Mouse (Mus musculus) forebrain, embryonic 14.5 days (tissue): Measurements from ENCODE around the gene Mark3. TPM values are rescaled to one million over a fixed set of nuclear protein-coding genes. Genes with fewer than 3 reads are reported as not detected.
A peak's percentile ranks its signal among the peaks of the same experiment; 100 is the strongest.
"Not testable (repeated sequence)": the region's sequence is repeated elsewhere in the genome, so short reads cannot be mapped to it uniquely, and the experiment has no call there.

Source experiments
- ATAC-seq: fragments of 200-750 bp; cut with Nextera tagmentation; 2 replicates; pipeline ENCODE4 v1.8.0; 2017; ENCODE audit warnings: mild to moderate bottlenecking, moderate library complexity
- DNase-seq: peaks from one replicate; pipeline ENCODE4 v3.0.0-alpha.2; 2015; ENCODE audit warnings: low spot score
- H3K27ac ChIP-seq: fragments of 300-500 bp; sonication (generic); 2 replicates; pipeline ENCODE4 v1.5.1; 2014; ENCODE audit warnings: low read depth, mild to moderate bottlenecking, control low read depth, low read length, moderate library complexity
- H3K27me3 ChIP-seq: fragments of 300-500 bp; sonication (generic); replicated peaks from 2 replicates; pipeline ENCODE4 v1.6.1; 2014; ENCODE audit warnings: low read length, control low read depth, mixed read lengths; ENCODE audit not compliant: control insufficient read depth, insufficient read depth
- H3K36me3 ChIP-seq: fragments of 300-500 bp; sonication (generic); 2 replicates; pipeline ENCODE4 v1.6.1; 2014; ENCODE audit warnings: low read length, control low read depth; ENCODE audit not compliant: control insufficient read depth, insufficient read depth
- H3K4me1 ChIP-seq: fragments of 300-500 bp; sonication (generic); 2 replicates; pipeline ENCODE4 v1.6.1; 2014; ENCODE audit warnings: antibody characterized with exemption, low read length, control low read depth; ENCODE audit not compliant: control insufficient read depth, insufficient read depth
- H3K4me2 ChIP-seq: fragments of 300-500 bp; sonication (generic); 2 replicates; pipeline ENCODE4 v1.6.1; 2014; ENCODE audit warnings: mild to moderate bottlenecking, control low read depth, low read length
- H3K4me3 ChIP-seq: fragments of 300-500 bp; sonication (generic); 2 replicates; pipeline ENCODE4 v1.5.1; 2014; ENCODE audit warnings: low read depth, low read length, control low read depth
- H3K9ac ChIP-seq: fragments of 300-500 bp; sonication (generic); 2 replicates; pipeline ENCODE4 v1.6.1; 2014; ENCODE audit warnings: mild to moderate bottlenecking, low read length, control low read depth, moderate library complexity
- H3K9me3 ChIP-seq: fragments of 300-500 bp; sonication (generic); replicated peaks from 2 replicates; pipeline ENCODE4 v1.6.1; 2016; ENCODE audit warnings: low read length, control low read depth, mixed read lengths; ENCODE audit not compliant: control insufficient read depth
- WGBS: fragments of 180-500 bp; shearing (Covaris S2); extraction: QIAGEN DNeasy Blood & Tissue Kit; methylation state at CpG from one replicate; pipeline ENCODE4 v1.1.7; 2014; 5-methylcytosine and 5-hydroxymethylcytosine counted together
- polyA plus RNA-seq: library from polyadenylated mRNA; unstranded; fragments of >200 nt; fragmentation: Nextera tagmentation; extraction: Ambion mirVana; gene quantifications from 2 replicates; pipeline ENCODE4 v1.2.1, GENCODE M21; 2014

Gene Mark3
- polyA plus RNA-seq, 1 experiment from 2014 or later = 58.4 TPM

DNA sequence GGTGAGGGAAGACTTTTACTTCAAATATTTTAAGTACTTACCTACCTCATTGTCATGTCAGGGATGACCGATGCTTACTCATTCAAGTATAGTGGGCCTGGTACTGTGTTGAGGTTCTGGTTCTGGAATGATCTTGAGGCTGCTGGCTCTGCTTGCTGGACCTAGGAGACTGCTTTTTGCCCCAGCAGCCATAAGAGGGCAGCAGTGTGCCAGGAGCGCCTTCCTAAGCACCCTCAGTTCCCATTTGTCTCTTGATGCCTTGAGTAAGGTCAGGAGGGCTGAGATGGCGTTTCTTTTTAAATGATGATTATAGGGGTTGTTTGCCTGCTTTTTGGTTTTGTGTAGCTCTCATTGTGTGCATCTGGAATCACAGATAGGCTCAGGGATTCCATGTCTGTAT lies 79.1 kb downstream of the Mark3 start:
- peaks cover 72% of the 10 kb centered on the region for H3K36me3 ChIP-seq
- ATAC-seq = peak; percentile 69
- H3K4me3 ChIP-seq = no peak overlapping the region

DNA sequence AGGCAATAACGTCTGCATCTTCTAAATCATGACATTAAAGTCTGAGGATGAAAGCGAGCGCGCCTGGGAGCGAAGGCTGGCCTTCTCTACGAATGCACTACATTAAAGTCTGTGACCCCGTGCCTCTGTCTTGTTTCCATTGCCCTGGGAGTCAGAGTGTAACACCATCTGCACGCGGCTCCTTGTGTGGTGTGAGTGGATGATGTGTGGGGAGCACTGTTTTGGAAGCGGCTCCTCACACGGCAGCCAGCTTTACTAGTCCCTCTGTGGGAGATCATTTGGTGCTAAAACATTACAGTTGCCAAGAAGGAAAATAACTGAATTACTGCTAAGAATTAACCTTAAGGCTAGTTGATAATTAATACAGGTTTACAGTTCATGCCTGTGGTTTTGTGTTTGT lies 81.4 kb downstream of the Mark3 start:
- H3K36me3 ChIP-seq = peaks cover 68% of the 10 kb centered on the region
- 93% methylated on average over 11 of the region's 11 CpGs for WGBS
- no peak overlapping the region for H3K27ac ChIP-seq
- H3K9ac ChIP-seq = no peak overlapping the region
- no peak for ATAC-seq
- no peaks in the 10 kb centered on the region for H3K4me1 ChIP-seq
- no peaks in the 10 kb centered on the region for H3K9me3 ChIP-seq
- no peak overlapping the region for H3K4me3 ChIP-seq
- DNase-seq = no peak
- no peaks in the 10 kb centered on the region for H3K27me3 ChIP-seq
- H3K4me2 ChIP-seq = no peak overlapping the region

More for the DNA sequence above, 79.1 kb downstream of the Mark3 start:
- Histone ChIP-seq H3K9me3 (no peaks in the 10 kb centered on the region), H3K27me3 (no peaks in the 10 kb centered on the region), H3K4me1 (no peaks in the 10 kb centered on the region), H3K4me2 (no peak overlapping the region), H3K9ac (peak overlapping the region; percentile 21; the same call in 1 of the 2 replicates), H3K27ac (0 out of 2 replicates have a peak overlapping the region, but pooled peaks have one; percentile 39)
- WGBS = 33% methylated on average over 3 of the region's 3 CpGs
- DNase-seq = peak; percentile 80

GRCm38 (mm10) chr12:111659331-111659730 lies 85.0 kb downstream of the Mark3 start:
- no peaks in the 10 kb centered on the region for H3K4me1 ChIP-seq
- ATAC-seq (no peak), DNase-seq (no peak)
- H3K36me3 ChIP-seq = peaks cover 50% of the 10 kb centered on the region
- WGBS = 95% methylated on average over 4 of the region's 4 CpGs
- no peaks in the 10 kb centered on the region for H3K27me3 ChIP-seq
- no peak overlapping the region for H3K4me3 ChIP-seq
- H3K27ac ChIP-seq = no peak overlapping the region
- no peak overlapping the region for H3K4me2 ChIP-seq
- H3K9me3 ChIP-seq = no peaks in the 10 kb centered on the region
- H3K9ac ChIP-seq = no peak overlapping the region

GRCm38 (mm10) chr12:111660628-111661027 lies 86.3 kb downstream of the Mark3 start:
- Histone ChIP-seq H3K4me2 (no peak overlapping the region), H3K4me1 (no peaks in the 10 kb centered on the region), H3K27me3 (no peaks in the 10 kb centered on the region), H3K27ac (no peak overlapping the region), H3K9me3 (no peaks in the 10 kb centered on the region), H3K4me3 (no peak overlapping the region), H3K9ac (no peak overlapping the region), H3K36me3 (peaks cover 42% of the 10 kb centered on the region)
- ATAC-seq (no peak), DNase-seq (no peak)
- WGBS = 94% methylated on average over 1 of the region's 1 CpGs

- H3K36me3 ChIP-seq = peaks cover 33% of the 10 kb centered on the region
- ATAC-seq, H3K4me1 ChIP-seq, H3K9ac ChIP-seq, H3K27me3 ChIP-seq, H3K27ac ChIP-seq, H3K9me3 ChIP-seq, DNase-seq, H3K4me2 ChIP-seq, H3K4me3 ChIP-seq: not testable (repeated sequence)
- 97% methylated on average over 11 of the region's 11 CpGs for WGBS
Measured at GRCm38 (mm10) chr12:111661554-111661953, 87.2 kb downstream of the Mark3 start.

GRCm38 (mm10) chr12:111663228-111664143 lies 89.2 kb downstream of the Mark3 start:
- Histone ChIP-seq H3K9ac (no peak overlapping the region), H3K4me1 (peaks cover under 1% of the 10 kb centered on the region), H3K27me3 (no peaks in the 10 kb centered on the region), H3K4me3 (no peak overlapping the region), H3K4me2 (no peak overlapping the region), H3K36me3 (peaks cover 32% of the 10 kb centered on the region), H3K27ac (no peak overlapping the region), H3K9me3 (no peaks in the 10 kb centered on the region)
- DNase-seq = no peak
- 80% methylated on average over 17 of the region's 17 CpGs for WGBS
- ATAC-seq = no peak

DNA sequence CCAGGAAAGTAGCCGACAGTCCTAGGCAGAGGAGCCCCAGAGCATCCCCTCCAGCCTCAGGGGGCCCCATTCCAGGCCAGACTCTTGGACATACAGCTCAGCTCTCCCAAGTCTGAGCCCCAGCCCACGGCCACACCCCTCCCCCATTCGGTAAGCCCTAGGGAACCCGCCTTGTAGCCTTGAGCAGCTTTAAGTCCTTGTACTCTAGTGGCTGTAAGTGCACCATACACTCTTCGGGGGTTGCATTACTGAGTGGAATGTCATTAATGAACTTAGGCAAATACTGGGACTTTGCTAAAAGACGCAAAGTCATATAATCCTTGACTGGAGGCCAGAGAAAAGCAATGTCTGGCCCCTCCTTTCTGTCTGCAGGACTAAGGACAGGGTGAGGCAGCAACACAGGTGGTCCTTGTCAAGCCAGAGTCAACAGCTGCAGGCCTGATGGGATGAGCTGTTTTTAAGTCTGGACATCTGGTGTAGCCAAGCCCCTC lies 89.9 kb downstream of the Mark3 start:
- Histone ChIP-seq H3K27ac (no peak overlapping the region), H3K4me3 (no peak overlapping the region), H3K36me3 (peaks cover 34% of the 10 kb centered on the region), H3K27me3 (no peaks in the 10 kb centered on the region), H3K4me1 (peaks cover 8% of the 10 kb centered on the region), H3K9me3 (no peaks in the 10 kb centered on the region), H3K4me2 (no peak overlapping the region), H3K9ac (no peak overlapping the region)
- no peak for ATAC-seq
- 54% methylated on average over 6 of the region's 6 CpGs for WGBS
- no peak for DNase-seq

DNA sequence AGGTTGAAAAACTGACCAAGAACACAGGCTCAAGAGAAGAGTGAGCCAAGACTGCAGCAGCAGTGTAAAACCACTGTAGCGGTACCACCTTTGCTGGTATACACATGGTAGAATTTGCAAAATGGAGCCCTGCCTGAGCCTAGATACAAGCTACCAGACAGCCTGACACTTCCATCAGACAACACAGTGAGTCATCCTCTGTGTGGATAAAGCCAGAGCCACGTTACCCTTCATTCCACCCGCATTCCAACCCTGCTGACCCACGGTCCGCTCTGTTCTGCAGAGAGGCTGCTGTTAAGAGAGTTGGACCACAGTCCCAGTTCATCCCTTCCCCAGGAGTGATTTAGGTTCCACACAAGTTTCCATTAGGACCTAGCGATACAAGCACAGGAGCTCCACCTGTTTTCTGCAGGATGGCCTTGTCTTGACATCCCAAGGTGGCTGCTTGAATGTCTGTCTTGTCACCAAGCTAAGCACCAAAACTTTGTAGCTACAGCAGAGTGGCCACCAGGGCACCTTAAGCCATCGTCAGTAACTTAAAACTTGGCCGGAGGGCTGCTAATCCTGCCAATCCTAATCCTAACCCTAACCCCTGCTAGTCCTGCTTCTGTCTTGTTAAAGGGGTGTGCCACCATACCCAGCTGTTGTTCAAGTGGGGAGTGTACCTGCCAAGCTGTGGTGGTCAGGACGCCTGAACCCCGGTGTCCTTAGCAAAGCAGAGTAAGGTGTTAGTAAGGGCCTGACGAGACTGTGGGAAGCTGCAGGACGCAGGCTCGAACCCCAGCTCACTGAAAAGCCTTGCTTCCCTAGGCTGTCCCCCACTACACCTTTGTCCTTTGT lies 90.9 kb downstream of the Mark3 start:
- H3K27ac ChIP-seq = no peak overlapping the region
- 85% methylated on average over 13 of the region's 13 CpGs for WGBS
- no peak overlapping the region for H3K9ac ChIP-seq
- DNase-seq = no peak
- H3K4me1 ChIP-seq = peaks cover 15% of the 10 kb centered on the region
- peaks cover 35% of the 10 kb centered on the region for H3K36me3 ChIP-seq
- H3K4me3 ChIP-seq = no peak overlapping the region
- H3K9me3 ChIP-seq = no peaks in the 10 kb centered on the region
- no peak overlapping the region for H3K4me2 ChIP-seq
- no peak for ATAC-seq
- no peaks in the 10 kb centered on the region for H3K27me3 ChIP-seq
